Mouse (Mus musculus): ENCODE results near the gene Dis3l2.

GRCm38 (mm10) chr1:87012606-87013005 lies 309.0 kb downstream of the Dis3l2 start:
- TF ChIP-seq CHD2 (IDR thresholded peaks at IDR 0.05; ENCODE audit: low read depth, low read length) (no peak), ZNF384 (IDR thresholded peaks at IDR 0.05; ENCODE audit: low read depth, low read length) (no peak), HCFC1 (IDR thresholded peaks at IDR 0.05; ENCODE audit: borderline replicate concordance, insufficient read depth, low read length) (no peak), ZC3H11A (IDR thresholded peaks at IDR 0.05; ENCODE audit: borderline replicate concordance, low read depth, low read length) (no peak)

Data from ES-E14 (cell line).